Mouse (Mus musculus) hindbrain, embryonic 11.5 days (tissue): ENCODE measurements at regions not wholly inside any gene's neighbourhood (a gene's known extent, or its start where the extent isn't known, plus 50 kb on each side); places are given as distances from the start of the nearest gene placed in this dataset.
A peak's percentile ranks its signal among the peaks of the same experiment; 100 is the strongest.

Experiments
- ATAC-seq: fragments of 200-750 bp; cut with Nextera tagmentation; 2 replicates; pipeline ENCODE4 v1.8.0; 2017; ENCODE audit warnings: mild to moderate bottlenecking, moderate TSS enrichment, moderate library complexity; ENCODE audit not compliant: low FRiP score
- DNase-seq: peaks from one replicate; pipeline ENCODE4 v3.0.0-alpha.2; 2015; ENCODE audit warnings: low spot score
- H3K27ac ChIP-seq: fragments of 300-500 bp; sonication (generic); 2 replicates; pipeline ENCODE4 v1.5.1; 2014; ENCODE audit warnings: mild to moderate bottlenecking, low read depth, low read length
- H3K27me3 ChIP-seq: fragments of 300-500 bp; sonication (generic); 2 replicates; pipeline ENCODE4 v1.6.1; 2014; ENCODE audit warnings: mild to moderate bottlenecking, low read length, moderate library complexity, mixed read lengths; ENCODE audit not compliant: control insufficient read depth, insufficient read depth
- H3K36me3 ChIP-seq: fragments of 300-500 bp; sonication (generic); 2 replicates; pipeline ENCODE4 v1.6.1; 2014; ENCODE audit warnings: mild to moderate bottlenecking, low read length, moderate library complexity, mixed read lengths; ENCODE audit not compliant: control insufficient read depth, insufficient read depth
- H3K4me1 ChIP-seq: fragments of 300-500 bp; sonication (generic); replicated peaks from 2 replicates; pipeline ENCODE4 v1.6.1; 2014; ENCODE audit warnings: low read length, mixed read lengths; ENCODE audit not compliant: control insufficient read depth, insufficient read depth
- H3K4me2 ChIP-seq: fragments of 300-500 bp; sonication (generic); replicated peaks from 2 replicates; pipeline ENCODE4 v1.6.1; 2014; ENCODE audit warnings: mild to moderate bottlenecking, low read depth, low read length
- H3K4me3 ChIP-seq: fragments of 300-500 bp; sonication (generic); 2 replicates; pipeline ENCODE4 v1.5.1; 2014; ENCODE audit warnings: low read depth, low read length
- H3K9ac ChIP-seq: fragments of 300-500 bp; sonication (generic); 2 replicates; pipeline ENCODE4 v1.6.1; 2014; ENCODE audit warnings: low read depth, low read length
- H3K9me3 ChIP-seq: fragments of 300-500 bp; sonication (generic); 2 replicates; pipeline ENCODE4 v1.6.1; 2016; ENCODE audit warnings: low read length; ENCODE audit not compliant: control insufficient read depth
- WGBS: fragments of 180-500 bp; shearing (Covaris S2); extraction: QIAGEN DNeasy Blood & Tissue Kit; methylation state at CpG from one replicate; pipeline ENCODE4 v1.1.7; 2014; 5-methylcytosine and 5-hydroxymethylcytosine counted together

GRCm38 (mm10) chr8:98148292-98148691 is 1268.0 kb downstream of the Cdh8 start:
- H3K36me3 ChIP-seq, result no peaks in the 10 kb centered on the region
- DNase-seq (peak; percentile 20), ATAC-seq (peak; percentile 79)
- H3K4me3 ChIP-seq, result no peak overlapping the region
- no peaks in the 10 kb centered on the region for H3K27me3 ChIP-seq
- no peak overlapping the region for H3K4me2 ChIP-seq
- no peaks in the 10 kb centered on the region for H3K4me1 ChIP-seq
- no peak overlapping the region for H3K27ac ChIP-seq
- WGBS, result 55% methylated on average over 1 of the region's 1 CpGs
- no peaks in the 10 kb centered on the region for H3K9me3 ChIP-seq
- no peak overlapping the region for H3K9ac ChIP-seq
